Mouse (Mus musculus) spleen, adult 10 weeks (tissue): ENCODE results near the gene Gm13757. TPM values are rescaled to one million over a fixed set of nuclear protein-coding genes. Genes with fewer than 3 reads are reported as not detected.

Experiments
- polyA plus RNA-seq: library from polyadenylated mRNA; stranded (reverse); fragments of 350-450 nt; fragmentation: Illumina TruSeq; extraction: RNeasy Lipid Tissue Mini Kit (QIAGEN cat#74804); gene quantifications from one replicate; pipeline ENCODE4 v1.2.3, GENCODE M21; 2015; ENCODE audit warnings: low replicate concordance; ENCODE audit not compliant: insufficient read depth

Gm13757 gene
- not detected for polyA plus RNA-seq

DNA sequence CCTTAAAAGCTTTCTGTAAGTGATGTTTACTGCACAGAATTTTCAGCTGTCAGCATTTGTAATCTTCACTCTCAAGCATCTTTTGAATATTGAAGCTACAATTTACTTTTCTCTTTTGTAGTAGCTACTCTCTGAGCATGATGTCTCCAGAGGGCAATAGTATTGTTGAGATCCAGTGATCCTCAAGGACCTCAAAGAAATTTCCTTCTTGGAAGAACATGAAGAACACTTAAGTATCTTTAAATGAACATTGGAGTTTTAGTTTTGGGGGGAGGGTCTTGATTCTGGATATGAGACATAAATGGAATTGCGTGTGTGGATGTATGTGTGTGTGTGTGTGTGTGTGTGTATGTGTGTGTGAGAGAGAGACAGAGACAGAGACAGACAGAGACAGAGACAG is at the start of gene Gm13757:
Gene Gm13757, minus strand, starts transcription at position 101 of the 400 bp plus-strand sequence.

GRCm38 (mm10) chr2:88493020-88493419 is 44.1 kb upstream of the Gm13757 start, which contains the start of gene Olfr1185-ps1:
Gene Olfr1185-ps1 (plus strand): TSS chr2:88493320.

DNA sequence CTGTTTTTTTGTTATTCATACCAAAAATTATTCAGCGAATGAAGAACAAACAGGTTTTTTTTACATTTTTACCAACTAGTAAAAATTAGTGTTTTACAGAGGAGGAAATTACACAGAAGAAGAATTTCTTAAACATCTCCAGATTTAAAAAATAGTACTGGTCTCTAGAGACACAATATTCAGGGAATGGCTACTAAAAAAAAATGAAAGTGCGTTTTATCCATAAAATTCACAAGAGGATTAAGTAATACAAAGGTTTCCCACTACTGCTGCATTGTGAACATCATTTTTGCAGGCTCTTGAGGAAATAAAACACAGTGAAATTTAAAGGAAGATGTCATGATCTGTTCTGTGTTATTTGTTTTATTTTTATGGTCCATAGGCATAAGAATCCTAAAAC is 34.4 kb upstream of the Gm13757 start, which contains the start of gene Olfr1184:
Gene Olfr1184, plus strand, starts transcription at position 301 of the 400 bp plus-strand sequence.

DNA sequence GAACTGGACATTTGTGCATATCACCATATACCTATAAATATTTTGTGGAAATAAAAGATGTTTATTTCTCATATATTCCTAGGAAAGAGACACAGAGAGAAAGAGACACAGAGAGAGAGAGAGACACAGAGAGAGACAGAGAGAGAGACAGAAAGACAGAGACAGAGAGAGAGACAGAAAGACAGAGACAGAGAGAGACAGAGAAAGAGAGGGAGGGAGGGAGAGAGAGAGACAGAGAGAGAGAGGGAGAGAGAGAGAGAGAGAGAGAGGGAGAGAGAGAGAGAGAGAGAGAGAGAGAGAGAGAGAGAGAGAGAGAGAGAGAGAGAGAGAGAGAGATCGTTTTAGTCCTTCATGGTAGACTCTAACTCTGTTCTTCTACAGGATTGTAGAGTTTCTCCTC is 5.6 kb upstream of the Gm13757 start, which contains the start of gene Olfr1183:
Gene Olfr1183, plus strand, starts transcription at position 301 of the 400 bp plus-strand sequence.

DNA sequence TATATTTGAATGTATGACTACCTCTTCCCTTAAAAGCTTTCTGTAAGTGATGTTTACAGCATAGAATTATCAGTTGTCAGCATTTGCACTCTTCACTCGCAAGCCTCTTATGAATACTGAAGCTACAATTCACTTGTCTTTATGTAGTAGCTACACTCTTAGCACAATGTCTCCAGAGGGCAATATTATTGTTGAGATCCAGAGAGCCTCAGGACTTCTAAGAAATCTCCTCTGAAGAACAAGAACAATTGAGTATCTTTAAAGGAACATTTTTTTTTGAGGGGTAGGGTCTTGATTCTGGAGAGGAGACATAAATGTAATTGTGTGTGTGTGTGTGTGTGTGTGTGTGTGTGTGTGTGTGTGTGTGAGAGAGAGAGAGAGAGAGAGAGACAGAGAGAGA is 22.9 kb downstream of the Gm13757 start, which contains the start of gene Olfr1181:
Gene Olfr1181, minus strand, starts transcription at position 101 of the 400 bp plus-strand sequence.

DNA sequence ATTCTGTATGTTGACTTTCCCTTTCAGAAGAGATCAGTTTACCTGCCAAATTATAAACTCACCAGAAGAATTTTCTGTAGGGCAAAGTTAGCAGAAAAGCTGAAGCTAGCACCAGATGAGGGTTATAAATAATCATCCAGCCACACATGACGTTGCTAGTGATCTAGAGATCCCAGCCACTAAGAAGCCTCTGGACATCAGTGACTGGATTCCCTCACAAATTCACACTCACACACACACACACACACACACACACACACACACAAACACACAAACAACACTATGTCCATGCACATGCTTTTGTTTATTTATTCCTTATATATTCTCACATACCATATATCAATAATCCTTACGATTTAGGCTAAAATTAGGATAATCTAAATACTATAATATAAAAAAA is 29.9 kb downstream of the Gm13757 start, which contains the start of gene Olfr1180:
Gene Olfr1180, minus strand, starts transcription at position 101 of the 400 bp plus-strand sequence.

GRCm38 (mm10) chr2:88406353-88406752 is 42.6 kb downstream of the Gm13757 start, which contains the start of gene Olfr1179:
Gene Olfr1179 (minus strand): TSS chr2:88406453.

Other genes with a start within 250 kb of the Gm13757 start
- not detected for gene Olfr1170, start 220.8 kb downstream of the Gm13757 start, polyA plus RNA-seq
- not detected for gene Olfr1173, start 169.3 kb downstream of the Gm13757 start, polyA plus RNA-seq
- gene Olfr1174-ps, start 134.0 kb downstream of the Gm13757 start, polyA plus RNA-seq = not detected
- gene Olfr1175-ps, start 121.9 kb downstream of the Gm13757 start, polyA plus RNA-seq = not detected
- gene Olfr1176, start 112.4 kb downstream of the Gm13757 start, polyA plus RNA-seq = not detected
- gene Olfr1177-ps, start 102.6 kb downstream of the Gm13757 start, polyA plus RNA-seq = not detected
- not detected for gene Olfr1178, start 62.1 kb downstream of the Gm13757 start, polyA plus RNA-seq
- not detected for gene Olfr1179, start 42.7 kb downstream of the Gm13757 start, polyA plus RNA-seq
- not detected for gene Olfr1180, start 30.0 kb downstream of the Gm13757 start, polyA plus RNA-seq
- not detected for gene Olfr1181, start 23.0 kb downstream of the Gm13757 start, polyA plus RNA-seq
- not detected for gene Olfr1183, start 5.7 kb upstream of the Gm13757 start, polyA plus RNA-seq
- not detected for gene Olfr1184, start 34.5 kb upstream of the Gm13757 start, polyA plus RNA-seq
- gene Olfr1185-ps1, start 44.2 kb upstream of the Gm13757 start, polyA plus RNA-seq = not detected
- not detected for gene Olfr1186, start 69.4 kb upstream of the Gm13757 start, polyA plus RNA-seq
- not detected for gene Olfr1188, start 107.8 kb upstream of the Gm13757 start, polyA plus RNA-seq
- gene Olfr1189, start 137.3 kb upstream of the Gm13757 start, polyA plus RNA-seq = not detected
- gene Olfr1191-ps1, start 191.4 kb upstream of the Gm13757 start, polyA plus RNA-seq = not detected
- gene Olfr1192-ps1, start 199.4 kb upstream of the Gm13757 start, polyA plus RNA-seq = not detected
- gene Olfr1193, start 226.5 kb upstream of the Gm13757 start, polyA plus RNA-seq = not detected
- gene Olfr1195, start 240.1 kb upstream of the Gm13757 start, polyA plus RNA-seq = not detected